Mouse (Mus musculus) heart, postnatal 4 days (tissue): ENCODE data around the gene Tti1. TPM values are rescaled to one million over a fixed set of nuclear protein-coding genes. Genes with fewer than 3 reads are reported as not detected.
"Not testable (repeated sequence)": the region's sequence is repeated elsewhere in the genome, so short reads cannot be mapped to it uniquely, and the experiment has no call there.

Experiments used
- DNase-seq: peaks from one replicate; pipeline ENCODE4 v3.0.0; 2021
- total RNA-seq, 2 experiments: library from RNA; stranded (reverse); gene quantifications; 2 replicates each; pipeline ENCODE4 v1.2.3; 2021

Tti1 gene
- 10 to 100 TPM; 25.2 to 27.4 TPM for total RNA-seq

- peak; percentile 95 for DNase-seq
Measured at GRCm38 (mm10) chr2:158028354-158028863, at the start of gene Tti1, which contains the start of gene Rprd1b. Gene Tti1 (minus strand): TSS chr2:158028433. Gene Rprd1b (plus strand): TSS chr2:158028497.

GRCm38 (mm10) chr2:158077981-158078380, 49.7 kb upstream of the Tti1 start:
- no peak for DNase-seq

- no peak for DNase-seq
Measured at GRCm38 (mm10) chr2:158076690-158077089, 48.5 kb upstream of the Tti1 start.

- DNase-seq: no peak
Measured at GRCm38 (mm10) chr2:158074835-158075234, 46.6 kb upstream of the Tti1 start.

- DNase-seq: no peak
Measured at GRCm38 (mm10) chr2:158071633-158071995, 43.4 kb upstream of the Tti1 start.

- DNase-seq: peak; percentile 48
Measured at GRCm38 (mm10) chr2:158070885-158071632, 42.8 kb upstream of the Tti1 start.

- no peak for DNase-seq
Measured at GRCm38 (mm10) chr2:158068444-158068971, 40.3 kb upstream of the Tti1 start.

- DNase-seq: no peak
Measured at GRCm38 (mm10) chr2:158067260-158067824, 39.1 kb upstream of the Tti1 start.

GRCm38 (mm10) chr2:158066456-158066855, 38.2 kb upstream of the Tti1 start:
- no peak for DNase-seq

- no peak for DNase-seq
Measured at GRCm38 (mm10) chr2:158065064-158065463, 36.8 kb upstream of the Tti1 start.

GRCm38 (mm10) chr2:158064571-158065048, 36.4 kb upstream of the Tti1 start:
- DNase-seq: peak; percentile 33

- DNase-seq: no peak
Measured at GRCm38 (mm10) chr2:158063036-158063435, 34.8 kb upstream of the Tti1 start.

- no peak for DNase-seq
Measured at GRCm38 (mm10) chr2:158059666-158060105, 31.5 kb upstream of the Tti1 start.

GRCm38 (mm10) chr2:158058534-158058933, 30.3 kb upstream of the Tti1 start:
- peak; percentile 68 for DNase-seq

GRCm38 (mm10) chr2:158057030-158057429, 28.8 kb upstream of the Tti1 start:
- DNase-seq: no peak

- not testable (repeated sequence) for DNase-seq
Measured at GRCm38 (mm10) chr2:158055383-158055782, 27.1 kb upstream of the Tti1 start.

- no peak for DNase-seq
Measured at GRCm38 (mm10) chr2:158054596-158054995, 26.4 kb upstream of the Tti1 start.

GRCm38 (mm10) chr2:158050116-158050515, 21.9 kb upstream of the Tti1 start:
- DNase-seq: no peak

- no peak for DNase-seq
Measured at GRCm38 (mm10) chr2:158048718-158049117, 20.5 kb upstream of the Tti1 start.

GRCm38 (mm10) chr2:158047903-158048302, 19.7 kb upstream of the Tti1 start:
- peak; percentile 70 for DNase-seq

- DNase-seq: no peak
Measured at GRCm38 (mm10) chr2:158046186-158046585, 18.0 kb upstream of the Tti1 start.

GRCm38 (mm10) chr2:158043504-158043903, 15.3 kb upstream of the Tti1 start:
- no peak for DNase-seq

- no peak for DNase-seq
Measured at GRCm38 (mm10) chr2:158040396-158040795, 12.2 kb upstream of the Tti1 start.
